Mouse (Mus musculus) intestine, embryonic 14.5 days (tissue): Measurements from ENCODE around the gene Stx19. TPM values are rescaled to one million over a fixed set of nuclear protein-coding genes. Genes with fewer than 3 reads are reported as not detected.
A peak's percentile ranks its signal among the peaks of the same experiment; 100 is the strongest.

Experiments used
- ATAC-seq: fragments of 200-750 bp; cut with Nextera tagmentation; replicated peaks from 2 replicates; pipeline ENCODE4 v1.8.0; 2017; ENCODE audit warnings: low read depth, moderate number of reproducible peaks, moderate TSS enrichment, moderate library complexity; ENCODE audit not compliant: low FRiP score, low TSS enrichment
- DNase-seq: peaks from one replicate; pipeline ENCODE4 v3.0.0-alpha.2; 2018; ENCODE audit warnings: low spot score
- H3K27ac ChIP-seq: fragments of 300-500 bp; sonication (generic); 2 replicates; pipeline ENCODE4 v1.5.1; 2014; ENCODE audit warnings: low read depth, mild to moderate bottlenecking, control low read depth
- H3K27me3 ChIP-seq: fragments of 300-500 bp; sonication (generic); replicated peaks from 2 replicates; pipeline ENCODE4 v1.6.1; 2014; ENCODE audit warnings: low read length, control low read depth; ENCODE audit not compliant: control insufficient read depth, insufficient read depth
- H3K36me3 ChIP-seq: fragments of 300-500 bp; sonication (generic); 2 replicates; pipeline ENCODE4 v1.6.1; 2014; ENCODE audit warnings: low read length, control low read depth; ENCODE audit not compliant: control insufficient read depth, insufficient read depth
- H3K4me1 ChIP-seq: fragments of 300-500 bp; sonication (generic); replicated peaks from 2 replicates; pipeline ENCODE4 v1.6.1; 2014; ENCODE audit warnings: low read length, control low read depth, mixed read lengths; ENCODE audit not compliant: control insufficient read depth, insufficient read depth
- H3K4me2 ChIP-seq: fragments of 300-500 bp; sonication (generic); 2 replicates; pipeline ENCODE4 v1.6.1; 2014; ENCODE audit warnings: low read length
- H3K4me3 ChIP-seq: fragments of 300-500 bp; sonication (generic); 2 replicates; pipeline ENCODE4 v1.5.1; 2014; ENCODE audit warnings: low read depth, low read length, control low read depth, mixed read lengths
- H3K9ac ChIP-seq: fragments of 300-500 bp; sonication (generic); 2 replicates; pipeline ENCODE4 v1.6.1; 2014; ENCODE audit warnings: mild to moderate bottlenecking, low read length
- H3K9me3 ChIP-seq: fragments of 300-500 bp; sonication (generic); 2 replicates; pipeline ENCODE4 v1.6.1; 2016; ENCODE audit warnings: low read length, control low read depth; ENCODE audit not compliant: control insufficient read depth
- WGBS: fragments of 180-500 bp; shearing (Covaris S2); extraction: QIAGEN DNeasy Blood & Tissue Kit; methylation state at CpG from one replicate; pipeline ENCODE4 v1.1.7; 2014; 5-methylcytosine and 5-hydroxymethylcytosine counted together
- polyA plus RNA-seq: library from polyadenylated mRNA; unstranded; fragments of >200 nt; fragmentation: Nextera tagmentation; extraction: Ambion mirVana; gene quantifications from 2 replicates; pipeline ENCODE4 v1.2.1, GENCODE M21; 2014

The Stx19 gene
- 0.68 and 0.82 TPM in 2 replicates for polyA plus RNA-seq

GRCm38 (mm10) chr16:62814491-62814890 is at the start of gene Stx19:
Gene Stx19 (plus strand): TSS chr16:62814676.
- Histone ChIP-seq H3K4me2 (no peak within 1 kb of the TSS), H3K4me3 (no peak within 1 kb of the TSS), H3K4me1 (no peaks in the 10 kb centered on the region), H3K36me3 (no peaks in the 10 kb centered on the region), H3K27me3 (no peaks in the 10 kb centered on the region), H3K9ac (no peak within 1 kb of the TSS), H3K9me3 (no peaks in the 10 kb centered on the region), H3K27ac (peak within 1 kb of the TSS; percentile 27; the same call in 1 of the 2 replicates)
- DNase-seq (no peak), ATAC-seq (peak; percentile 88)
- WGBS: 52% methylated on average over 5 of the region's 5 CpGs

- no peak overlapping the region for H3K4me2 ChIP-seq
- no peak overlapping the region for H3K9ac ChIP-seq
- H3K27ac ChIP-seq: no peak overlapping the region
- no peak overlapping the region for H3K4me3 ChIP-seq
- WGBS: 86% methylated on average over 4 of the region's 4 CpGs
- ATAC-seq: no peak
- no peaks in the 10 kb centered on the region for H3K4me1 ChIP-seq
- DNase-seq: no peak
- H3K36me3 ChIP-seq: no peaks in the 10 kb centered on the region
- H3K9me3 ChIP-seq: no peaks in the 10 kb centered on the region
- no peaks in the 10 kb centered on the region for H3K27me3 ChIP-seq
Observed at GRCm38 (mm10) chr16:62773462-62773861, 41.0 kb upstream of the Stx19 start.

- Histone ChIP-seq H3K27me3 (no peaks in the 10 kb centered on the region), H3K36me3 (no peaks in the 10 kb centered on the region), H3K4me2 (no peak overlapping the region), H3K27ac (no peak overlapping the region), H3K9ac (no peak overlapping the region), H3K9me3 (no peaks in the 10 kb centered on the region), H3K4me1 (no peaks in the 10 kb centered on the region), H3K4me3 (no peak overlapping the region)
- DNase-seq (no peak), ATAC-seq (no peak)
- 87% methylated on average over 11 of the region's 11 CpGs for WGBS
Observed at GRCm38 (mm10) chr16:62776034-62776433, 38.4 kb upstream of the Stx19 start.

GRCm38 (mm10) chr16:62778282-62778681 is 36.2 kb upstream of the Stx19 start:
- Histone ChIP-seq H3K4me2 (no peak overlapping the region), H3K4me1 (no peaks in the 10 kb centered on the region), H3K27ac (no peak overlapping the region), H3K27me3 (no peaks in the 10 kb centered on the region), H3K4me3 (no peak overlapping the region), H3K9me3 (no peaks in the 10 kb centered on the region), H3K36me3 (no peaks in the 10 kb centered on the region), H3K9ac (no peak overlapping the region)
- no peak for DNase-seq
- 77% methylated on average over 10 of the region's 10 CpGs for WGBS
- ATAC-seq: no peak

GRCm38 (mm10) chr16:62782229-62782628 is 32.2 kb upstream of the Stx19 start:
- DNase-seq (no peak), ATAC-seq (no peak)
- H3K9me3 ChIP-seq: no peaks in the 10 kb centered on the region
- no peak overlapping the region for H3K9ac ChIP-seq
- 62% methylated on average over 5 of the region's 5 CpGs for WGBS
- H3K4me2 ChIP-seq: no peak overlapping the region
- H3K36me3 ChIP-seq: no peaks in the 10 kb centered on the region
- H3K27ac ChIP-seq: no peak overlapping the region
- peaks cover 9% of the 10 kb centered on the region; the same call in 1 of the 2 replicates for H3K4me1 ChIP-seq
- H3K4me3 ChIP-seq: no peak overlapping the region
- H3K27me3 ChIP-seq: no peaks in the 10 kb centered on the region

- peaks cover 11% of the 10 kb centered on the region; the same call in 1 of the 2 replicates for H3K4me1 ChIP-seq
- H3K4me2 ChIP-seq: peak within 1 kb of the TSS; percentile 77
- DNase-seq: peak; percentile 93
- WGBS: 3% methylated on average over 41 of the region's 41 CpGs
- peak within 1 kb of the TSS; percentile 79 for H3K4me3 ChIP-seq
- H3K9me3 ChIP-seq: no peaks in the 10 kb centered on the region
- H3K27ac ChIP-seq: peak within 1 kb of the TSS; percentile 85
- peak; percentile 97 for ATAC-seq
- H3K36me3 ChIP-seq: no peaks in the 10 kb centered on the region
- H3K27me3 ChIP-seq: no peaks in the 10 kb centered on the region
- peak within 1 kb of the TSS; percentile 83 for H3K9ac ChIP-seq
Observed at GRCm38 (mm10) chr16:62786621-62787331, 27.7 kb upstream of the Stx19 start, which contains the start of gene Nsun3. Gene Nsun3 (minus strand): TSS chr16:62786818.

- WGBS: 93% methylated on average over 1 of the region's 1 CpGs
- Histone ChIP-seq H3K4me3 (no peak overlapping the region), H3K4me2 (no peak overlapping the region), H3K9ac (no peak overlapping the region), H3K9me3 (no peaks in the 10 kb centered on the region), H3K27ac (no peak overlapping the region), H3K4me1 (no peaks in the 10 kb centered on the region), H3K27me3 (no peaks in the 10 kb centered on the region), H3K36me3 (peaks cover 7% of the 10 kb centered on the region; the same call in 1 of the 2 replicates)
- no peak for DNase-seq
- no peak for ATAC-seq
Observed at GRCm38 (mm10) chr16:62796608-62797007, 17.9 kb upstream of the Stx19 start.

- no peak overlapping the region for H3K4me2 ChIP-seq
- no peak overlapping the region for H3K9ac ChIP-seq
- no peak overlapping the region for H3K27ac ChIP-seq
- H3K27me3 ChIP-seq: no peaks in the 10 kb centered on the region
- H3K4me3 ChIP-seq: no peak overlapping the region
- 93% methylated on average over 3 of the region's 3 CpGs for WGBS
- DNase-seq: no peak
- no peaks in the 10 kb centered on the region for H3K4me1 ChIP-seq
- peaks cover 18% of the 10 kb centered on the region for H3K36me3 ChIP-seq
- ATAC-seq: no peak
- no peaks in the 10 kb centered on the region for H3K9me3 ChIP-seq
Observed at GRCm38 (mm10) chr16:62798808-62799207, 15.7 kb upstream of the Stx19 start.

GRCm38 (mm10) chr16:62799426-62799825 is 15.1 kb upstream of the Stx19 start:
- Histone ChIP-seq H3K9ac (no peak overlapping the region), H3K4me3 (no peak overlapping the region), H3K27ac (no peak overlapping the region), H3K36me3 (peaks cover 18% of the 10 kb centered on the region), H3K27me3 (no peaks in the 10 kb centered on the region), H3K4me1 (no peaks in the 10 kb centered on the region), H3K9me3 (no peaks in the 10 kb centered on the region), H3K4me2 (no peak overlapping the region)
- DNase-seq (no peak), ATAC-seq (no peak)
- 83% methylated on average over 4 of the region's 4 CpGs for WGBS
